Comparison of ENCODE assay signal across 22 mouse cellular contexts in genomic region chr16:50690818-50691217, GRCm38 (mm10).
"Had no signal": no experiment of that assay in that cellular context is flagged by ENCODE, and none has a peak within 500 bp of the region (broad histone marks: within the 10 kb centered on the region; RNA-seq: fewer than 3 reads in every experiment).

No protein-coding gene starts in this region.

- H3K36me3 ChIP-seq: limb, embryonic 10.5 days; limb, embryonic 13.5 days; liver, embryonic 12.5 days; liver, embryonic 15.5 days; lung, embryonic 15.5 days; midbrain, embryonic 10.5 days; midbrain, embryonic 13.5 days; neural tube, embryonic 13.5 days had no signal

- H3K27ac ChIP-seq: limb, embryonic 10.5 days; limb, embryonic 13.5 days; liver, embryonic 12.5 days; liver, embryonic 15.5 days; lung, embryonic 15.5 days; midbrain, embryonic 10.5 days; midbrain, embryonic 13.5 days; neural tube, embryonic 13.5 days; stomach, postnatal 0 days had no signal

- H3K9me3 ChIP-seq: limb, embryonic 10.5 days; limb, embryonic 13.5 days; liver, embryonic 12.5 days; liver, embryonic 15.5 days; lung, embryonic 15.5 days; midbrain, embryonic 10.5 days; midbrain, embryonic 13.5 days; neural tube, embryonic 13.5 days had no signal

- H3K4me1 ChIP-seq: limb, embryonic 10.5 days; limb, embryonic 13.5 days; liver, embryonic 15.5 days; lung, embryonic 15.5 days; midbrain, embryonic 10.5 days; midbrain, embryonic 13.5 days; neural tube, embryonic 13.5 days had no signal

- H3K27me3 ChIP-seq: limb, embryonic 13.5 days; liver, embryonic 12.5 days; liver, embryonic 15.5 days; lung, embryonic 15.5 days; megakaryocyte, embryonic 14.5 days; midbrain, embryonic 13.5 days; neural tube, embryonic 13.5 days had no signal

- DNase-seq: kidney, adult 9 months; kidney, postnatal 14 days; kidney, postnatal 4 days; liver; lung, adult 18-20 months; lung, postnatal 10 days; lung, postnatal 36 days; thymus, adult 2 months; thymus, postnatal 14 days; thymus, postnatal 4 days had no signal

- ATAC-seq: liver, embryonic 12.5 days; midbrain, embryonic 13.5 days; midbrain, embryonic 16.5 days had no signal

- H3K4me3 ChIP-seq: limb, embryonic 10.5 days; limb, embryonic 13.5 days; liver, embryonic 12.5 days; liver, embryonic 15.5 days; lung, embryonic 15.5 days; megakaryocyte, embryonic 14.5 days; midbrain, embryonic 10.5 days; midbrain, embryonic 13.5 days; myocyte; neural tube, embryonic 13.5 days had no signal
